Mouse (Mus musculus): ENCODE data around the gene Dgcr2. TPM values are rescaled to one million over a fixed set of nuclear protein-coding genes. Genes with fewer than 3 reads are reported as not detected.

The Dgcr2 gene
- polyA plus RNA-seq, 1 experiment: 42.8 TPM

- Histone ChIP-seq H3ac (ENCODE audit: control insufficient read depth, insufficient read length) (peak overlapping the region; percentile 0), H3K27me3 (ENCODE audit: control insufficient read depth, insufficient read depth, insufficient read length) (no peaks in the 10 kb centered on the region), H3K4me2 (ENCODE audit: low read depth) (peak overlapping the region; percentile 54), H3K4me3 (no peak overlapping the region), H3K79me2 (ENCODE audit: control insufficient read depth, insufficient read depth) (no peaks in the 10 kb centered on the region), H3K36me3 (ENCODE audit: control insufficient read depth, insufficient read depth) (no peaks in the 10 kb centered on the region)
- TF ChIP-seq MAX (IDR thresholded peaks at IDR 0.05; ENCODE audit: low read depth) (no peak), CEBPB (IDR thresholded peaks at IDR 0.05; ENCODE audit: insufficient read depth, poor library complexity, severe bottlenecking) (0 out of 2 replicates have a peak, but pooled peaks have one; percentile 52), MYOD1 (IDR thresholded peaks at IDR 0.05; ENCODE audit: control insufficient read depth in 1 of 3, insufficient read length in 2 of 3, low read depth in 2 of 3) (peak in 1 of 3 experiments; percentile 38), MYOG (IDR thresholded peaks at IDR 0.05; ENCODE audit: control insufficient read depth in 1 of 3, insufficient read depth in 1 of 3, insufficient read length in 2 of 3, low read depth in 2 of 3) (peak in 1 of 3 experiments; percentile 38), USF1 (IDR thresholded peaks at IDR 0.05; ENCODE audit: low read depth) (no peak)
Observed at GRCm38 (mm10) chr16:17815411-17816402, 82.7 kb downstream of the Dgcr2 start.

GRCm38 (mm10) chr16:17813173-17813572 is 85.2 kb downstream of the Dgcr2 start:
- H3K79me2 ChIP-seq (ENCODE audit: control insufficient read depth, insufficient read depth): no peaks in the 10 kb centered on the region
- H3K36me3 ChIP-seq (ENCODE audit: control insufficient read depth, insufficient read depth): no peaks in the 10 kb centered on the region
- H3ac ChIP-seq (ENCODE audit: control insufficient read depth, insufficient read length): no peak overlapping the region
- H3K27me3 ChIP-seq (ENCODE audit: control insufficient read depth, insufficient read depth, insufficient read length): no peaks in the 10 kb centered on the region
- no peak overlapping the region for H3K4me2 ChIP-seq (ENCODE audit: low read depth)
- H3K4me3 ChIP-seq: no peak overlapping the region
- TF ChIP-seq TCF3 (IDR thresholded peaks at IDR 0.05; ENCODE audit: insufficient read length, low read depth) (no peak), POLR2AphosphoS2 (IDR thresholded peaks at IDR 0.05; ENCODE audit: insufficient read length, low read depth) (no peak), MYOD1 (IDR thresholded peaks at IDR 0.05; ENCODE audit: control insufficient read depth in 1 of 3, insufficient read length in 2 of 3, low read depth in 2 of 3) (no peak), MYOG (IDR thresholded peaks at IDR 0.05; ENCODE audit: control insufficient read depth in 1 of 3, insufficient read depth in 1 of 3, insufficient read length in 2 of 3, low read depth in 2 of 3) (no peak)

DNA sequence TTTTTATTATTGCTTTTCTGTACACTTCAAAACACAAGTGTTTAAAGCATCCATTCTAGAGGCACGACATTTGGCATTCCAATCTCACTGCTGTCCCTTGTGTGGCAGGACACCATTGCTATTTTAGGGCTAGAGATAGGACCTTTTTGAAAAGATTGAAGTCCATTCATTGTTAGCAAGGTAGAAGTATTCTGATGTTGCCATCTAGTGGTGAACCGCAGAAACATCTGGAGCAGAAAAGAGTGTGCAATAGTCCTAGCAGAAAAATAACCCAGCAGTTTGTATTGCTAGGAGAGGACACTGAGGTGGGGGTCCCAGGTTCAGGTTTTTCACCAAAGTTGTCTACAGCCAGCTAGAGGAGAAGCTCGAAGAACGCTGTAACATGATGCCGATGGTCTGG is 86.2 kb downstream of the Dgcr2 start:
- no peaks in the 10 kb centered on the region for H3K27me3 ChIP-seq (ENCODE audit: control insufficient read depth, insufficient read depth, insufficient read length)
- H3K4me3 ChIP-seq: no peak overlapping the region
- no peak overlapping the region for H3ac ChIP-seq (ENCODE audit: control insufficient read depth, insufficient read length)
- TF ChIP-seq TCF12 (IDR thresholded peaks at IDR 0.05; ENCODE audit: insufficient read depth, poor library complexity, severe bottlenecking) (no peak), MYOD1 (IDR thresholded peaks at IDR 0.05; ENCODE audit: control insufficient read depth in 1 of 3, insufficient read length in 2 of 3, low read depth in 2 of 3) (no peak), POLR2A (IDR thresholded peaks at IDR 0.05; ENCODE audit: insufficient read length, low read depth) (no peak), REST (IDR thresholded peaks at IDR 0.05; ENCODE audit: insufficient read depth, insufficient read length) (no peak), MAX (IDR thresholded peaks at IDR 0.05; ENCODE audit: low read depth) (no peak), USF1 (IDR thresholded peaks at IDR 0.05; ENCODE audit: low read depth) (no peak), TCF3 (IDR thresholded peaks at IDR 0.05; ENCODE audit: insufficient read length, low read depth) (no peak), SRF (IDR thresholded peaks at IDR 0.05; ENCODE audit: control insufficient read depth, insufficient read length, low read depth) (no peak), E2F4 (IDR thresholded peaks at IDR 0.05; ENCODE audit: insufficient read depth) (no peak), MYOG (IDR thresholded peaks at IDR 0.05; ENCODE audit: control insufficient read depth in 1 of 3, insufficient read depth in 1 of 3, insufficient read length in 2 of 3, low read depth in 2 of 3) (no peak), CEBPB (IDR thresholded peaks at IDR 0.05; ENCODE audit: insufficient read depth, poor library complexity, severe bottlenecking) (no peak), POLR2AphosphoS2 (IDR thresholded peaks at IDR 0.05; ENCODE audit: insufficient read length, low read depth) (no peak)
- no peaks in the 10 kb centered on the region for H3K36me3 ChIP-seq (ENCODE audit: control insufficient read depth, insufficient read depth)
- H3K79me2 ChIP-seq (ENCODE audit: control insufficient read depth, insufficient read depth): no peaks in the 10 kb centered on the region
- no peak overlapping the region for H3K4me2 ChIP-seq (ENCODE audit: low read depth)

GRCm38 (mm10) chr16:17809711-17810110 is 88.7 kb downstream of the Dgcr2 start:
- Histone ChIP-seq H3ac (ENCODE audit: control insufficient read depth, insufficient read length) (no peak overlapping the region), H3K4me2 (ENCODE audit: low read depth) (peak overlapping the region; percentile 61), H3K79me2 (ENCODE audit: control insufficient read depth, insufficient read depth) (no peaks in the 10 kb centered on the region), H3K36me3 (ENCODE audit: control insufficient read depth, insufficient read depth) (peaks cover 4% of the 10 kb centered on the region), H3K4me3 (no peak overlapping the region), H3K27me3 (ENCODE audit: control insufficient read depth, insufficient read depth, insufficient read length) (no peaks in the 10 kb centered on the region)
- no peak for TF ChIP-seq SRF (IDR thresholded peaks at IDR 0.05; ENCODE audit: control insufficient read depth, insufficient read length, low read depth)

DNA sequence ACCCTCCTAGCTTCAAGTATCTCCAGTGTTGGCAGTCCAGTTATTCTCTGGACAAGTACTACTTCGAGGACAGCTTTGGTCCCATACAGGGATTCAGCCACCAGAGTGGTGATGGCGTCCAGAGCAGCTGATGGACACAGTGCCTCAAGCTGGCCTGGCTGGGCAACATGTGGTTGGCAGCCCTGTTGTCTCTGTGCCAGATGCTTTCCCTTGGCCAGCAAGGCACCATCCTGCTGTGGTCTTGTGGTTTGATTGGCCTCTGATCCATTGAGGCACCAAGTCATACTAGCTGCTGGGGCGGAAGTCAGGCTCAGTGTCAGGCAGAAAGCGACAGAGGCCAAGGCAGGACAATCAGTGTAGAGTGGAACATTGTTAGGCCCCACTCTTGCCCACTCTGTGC is 89.2 kb downstream of the Dgcr2 start:
- TF ChIP-seq USF1 (IDR thresholded peaks at IDR 0.05; ENCODE audit: low read depth) (no peak), POLR2A (IDR thresholded peaks at IDR 0.05; ENCODE audit: insufficient read length, low read depth) (peak; percentile 35), SRF (IDR thresholded peaks at IDR 0.05; ENCODE audit: control insufficient read depth, insufficient read length, low read depth) (peak; percentile 49), MYOD1 (IDR thresholded peaks at IDR 0.05; ENCODE audit: control insufficient read depth in 1 of 3, insufficient read length in 2 of 3, low read depth in 2 of 3) (peak in 2 of 3 experiments; percentile 83 to 86), MYOG (IDR thresholded peaks at IDR 0.05; ENCODE audit: control insufficient read depth in 1 of 3, insufficient read depth in 1 of 3, insufficient read length in 2 of 3, low read depth in 2 of 3) (peak; percentile 33 to 81 (median 68)), CEBPB (IDR thresholded peaks at IDR 0.05; ENCODE audit: insufficient read depth, poor library complexity, severe bottlenecking) (no peak), REST (IDR thresholded peaks at IDR 0.05; ENCODE audit: insufficient read depth, insufficient read length) (no peak), TCF3 (IDR thresholded peaks at IDR 0.05; ENCODE audit: insufficient read length, low read depth) (peak; percentile 63), MAX (IDR thresholded peaks at IDR 0.05; ENCODE audit: low read depth) (peak; percentile 72), E2F4 (IDR thresholded peaks at IDR 0.05; ENCODE audit: insufficient read depth) (no peak), TCF12 (IDR thresholded peaks at IDR 0.05; ENCODE audit: insufficient read depth, poor library complexity, severe bottlenecking) (peak; percentile 55), POLR2AphosphoS2 (IDR thresholded peaks at IDR 0.05; ENCODE audit: insufficient read length, low read depth) (no peak)
- no peaks in the 10 kb centered on the region for H3K27me3 ChIP-seq (ENCODE audit: control insufficient read depth, insufficient read depth, insufficient read length)
- no peaks in the 10 kb centered on the region for H3K79me2 ChIP-seq (ENCODE audit: control insufficient read depth, insufficient read depth)
- H3K4me2 ChIP-seq (ENCODE audit: low read depth): peak overlapping the region; percentile 61
- H3K36me3 ChIP-seq (ENCODE audit: control insufficient read depth, insufficient read depth): peaks cover 4% of the 10 kb centered on the region
- H3K4me3 ChIP-seq: no peak overlapping the region
- no peak overlapping the region for H3ac ChIP-seq (ENCODE audit: control insufficient read depth, insufficient read length)
